ENCODE assay signal across 16 mouse cellular contexts in the genomic region with DNA sequence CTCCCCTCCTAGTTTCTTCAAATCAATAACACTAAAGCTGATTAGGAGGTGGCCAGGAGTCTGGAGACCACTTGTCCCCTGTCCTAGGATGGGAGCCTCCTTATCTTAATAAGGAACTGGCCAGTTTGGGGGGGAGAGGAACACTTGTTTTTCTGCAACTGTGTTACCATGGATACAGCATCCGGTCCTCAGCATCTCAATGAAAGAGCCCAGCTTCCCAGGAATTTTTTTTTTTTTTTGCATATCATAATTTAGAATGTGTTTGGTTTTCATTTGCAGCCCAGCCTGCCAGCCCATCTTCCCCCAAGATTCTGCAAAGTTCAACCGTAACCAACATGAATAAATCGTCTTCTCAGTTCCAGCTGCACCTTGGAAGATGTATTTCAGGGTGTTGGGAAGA.
"Had no signal": no experiment of that assay in that cellular context is flagged by ENCODE, and none has a peak within 500 bp of the region (broad histone marks: within the 10 kb centered on the region; RNA-seq: fewer than 3 reads in every experiment).

No protein-coding gene starts in this region.

- ATAC-seq: liver, embryonic 12.5 days had no signal

- H3K9ac ChIP-seq: limb, embryonic 15.5 days; liver, embryonic 12.5 days; lung, embryonic 14.5 days; neural tube, embryonic 15.5 days had no signal

- DNase-seq: kidney, adult 11 months; kidney, adult 9 months; kidney, postnatal 10 days; layer of hippocampus, adult 9-11 months; layer of hippocampus, postnatal 36 days; lung, embryonic 14.5 days; lung, postnatal 10 days; lung, postnatal 4 days; thymus, adult 18-20 months; thymus, postnatal 14 days had no signal

- H3K9me3 ChIP-seq: limb, embryonic 15.5 days; liver, embryonic 12.5 days; neural tube, embryonic 15.5 days had no signal

- H3K4me1 ChIP-seq: limb, embryonic 15.5 days; liver, embryonic 12.5 days; megakaryocyte, embryonic 14.5 days had no signal

- H3K27ac ChIP-seq: limb, embryonic 15.5 days; liver, embryonic 12.5 days; neural tube, embryonic 15.5 days; stomach, postnatal 0 days had no signal

- H3K27me3 ChIP-seq: limb, embryonic 15.5 days; liver, embryonic 12.5 days; megakaryocyte, embryonic 14.5 days; neural tube, embryonic 15.5 days had no signal

- H3K4me2 ChIP-seq: limb, embryonic 15.5 days; liver, embryonic 12.5 days; lung, embryonic 14.5 days; neural tube, embryonic 15.5 days had no signal

- H3K36me3 ChIP-seq: limb, embryonic 15.5 days; liver, embryonic 12.5 days; neural tube, embryonic 15.5 days had no signal

- H3K4me3 ChIP-seq: limb, embryonic 15.5 days; liver, embryonic 12.5 days; megakaryocyte, embryonic 14.5 days; myocyte; neural tube, embryonic 15.5 days had no signal
